Mouse (Mus musculus) liver, adult 2 months (tissue): ENCODE measurements around the gene I830077J02Rik.

Source experiments
- CTCF ChIP-seq: fragments of 200-500 bp; IDR thresholded peaks from 2 replicates; pipeline ENCODE4 v1.5.1; 2011; ENCODE audit warnings: low read depth, low read length, control low read depth
- POLR2A ChIP-seq: fragments of 200-500 bp; IDR thresholded peaks from 2 replicates; pipeline ENCODE4 v1.6.1; 2011; ENCODE audit warnings: low read length, control low read depth; ENCODE audit not compliant: insufficient read depth; ENCODE audit errors: extremely low read depth

- TF ChIP-seq CTCF (no peak), POLR2A (no peak)
Measured at GRCm38 (mm10) chr3:105908976-105909375, 23.5 kb downstream of the I830077J02Rik start.
